Mouse (Mus musculus) bone marrow, adult 2 months (tissue): ENCODE results near the gene Mycbp2. TPM values are rescaled to one million over a fixed set of nuclear protein-coding genes. Genes with fewer than 3 reads are reported as not detected.

Source experiments
- H3K27ac ChIP-seq: fragments of 200-500 bp; 2 replicates; pipeline ENCODE4 v1.5.1; 2012; ENCODE audit warnings: low read depth, mild to moderate bottlenecking, control low read depth, inconsistent platforms, low read length; ENCODE audit not compliant: control insufficient read depth, poor library complexity, insufficient read depth
- H3K4me1 ChIP-seq: fragments of 200-500 bp; 2 replicates; pipeline ENCODE4 v1.6.1; 2011; ENCODE audit warnings: low read length; ENCODE audit not compliant: control insufficient read depth, insufficient read depth
- H3K4me3 ChIP-seq: fragments of 200-500 bp; replicated peaks from 2 replicates; pipeline ENCODE3; 2011; ENCODE audit warnings: mild to moderate bottlenecking, low read depth, low read length, control low read depth; ENCODE audit not compliant: control insufficient read depth
- CTCF ChIP-seq: fragments of 200-500 bp; IDR thresholded peaks from 2 replicates; pipeline ENCODE4 v1.5.1; 2011; ENCODE audit warnings: low read length, control low read depth; ENCODE audit not compliant: control insufficient read depth, insufficient read depth
- POLR2A ChIP-seq: fragments of 200-500 bp; IDR thresholded peaks from 2 replicates; pipeline ENCODE4 v1.6.1; 2011; ENCODE audit warnings: low read depth, mild to moderate bottlenecking, control low read depth, low read length, borderline replicate concordance; ENCODE audit not compliant: control insufficient read depth
- WGBS: fragments of 180-500 bp; shearing (Covaris S2); methylation state at CpG from one replicate; pipeline ENCODE4 v1.1.7; 2018; 5-methylcytosine and 5-hydroxymethylcytosine counted together
- polyA plus RNA-seq: library from polyadenylated mRNA; stranded (reverse); fragments of >200 nt; gene quantifications from 2 replicates; pipeline ENCODE4 v1.2.4, GENCODE M21; 2011; ENCODE audit warnings: low replicate concordance; ENCODE audit not compliant: missing spikeins, insufficient read depth, insufficient read length

Gene Mycbp2
- polyA plus RNA-seq, 1 experiment: 16.5 TPM

DNA sequence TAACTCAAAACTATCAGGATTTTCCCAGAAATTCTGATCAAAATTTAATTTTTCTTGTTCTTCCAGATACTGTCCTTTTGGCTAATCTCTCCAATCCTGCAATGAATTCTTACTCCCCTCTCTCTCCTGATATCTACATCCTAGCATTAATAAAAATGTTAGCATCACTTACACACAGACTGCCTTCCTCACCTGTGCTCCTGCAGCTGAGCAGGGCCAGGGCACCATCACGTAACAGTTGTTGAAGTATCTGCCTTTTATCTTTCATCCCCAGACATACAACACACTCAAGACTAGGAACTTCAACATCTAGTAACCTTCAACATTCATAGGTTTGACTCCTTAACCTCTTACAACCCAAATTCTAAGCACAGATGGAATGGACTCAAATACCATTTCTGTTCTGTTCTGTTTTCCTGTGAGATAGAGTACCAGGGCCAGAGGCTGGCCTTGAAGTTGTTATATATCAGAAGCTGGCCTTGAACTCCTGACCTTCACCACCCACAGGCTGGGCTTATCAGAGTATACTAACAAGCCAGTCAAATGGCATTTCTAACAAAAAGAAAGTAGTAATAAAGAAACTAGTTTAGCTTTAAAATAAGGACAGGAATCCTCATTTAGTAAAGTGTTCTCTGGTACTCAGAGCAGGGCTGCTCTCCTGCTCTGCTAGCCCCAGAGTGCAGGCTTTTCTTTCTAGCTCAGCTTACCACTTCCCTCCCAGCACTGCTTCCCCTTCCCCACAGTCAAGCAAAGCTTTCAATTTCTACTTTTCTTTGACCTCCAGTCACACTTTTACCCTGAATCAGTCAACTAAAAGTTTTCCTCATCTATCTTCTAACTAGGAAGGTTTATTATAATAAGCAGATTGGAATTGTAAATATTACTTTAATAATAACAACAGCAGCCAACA, 5.0 kb downstream of the Mycbp2 start:
- peaks cover 2% of the 10 kb centered on the region; the same call in 1 of the 2 replicates for H3K4me1 ChIP-seq
- TF ChIP-seq POLR2A: no peak
- no peak for TF ChIP-seq CTCF
- H3K27ac ChIP-seq: no peak overlapping the region
- H3K4me3 ChIP-seq: no peak overlapping the region
- WGBS: 46% methylated on average over 1 of the region's 1 CpGs

DNA sequence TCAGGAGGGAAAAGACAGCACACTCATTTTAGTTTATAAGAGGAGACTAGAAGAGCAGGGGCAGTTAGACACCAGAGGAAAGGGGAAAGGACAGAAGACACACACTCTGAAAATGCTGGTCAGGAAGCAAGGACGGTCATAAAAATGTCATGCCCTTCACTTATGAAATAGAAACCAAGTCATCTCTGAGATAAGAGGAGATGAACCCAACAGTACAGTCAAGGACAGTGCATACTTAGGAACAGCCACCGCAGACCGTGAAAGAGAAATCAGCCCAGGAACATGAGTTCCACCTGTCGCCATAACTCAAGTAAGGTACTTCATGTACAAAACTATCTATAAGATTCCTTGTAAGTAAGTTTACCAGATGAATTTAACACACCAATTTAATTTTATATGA, 33.7 kb downstream of the Mycbp2 start:
- Histone ChIP-seq H3K4me1 (no peaks in the 10 kb centered on the region), H3K27ac (no peak overlapping the region), H3K4me3 (no peak overlapping the region)
- TF ChIP-seq CTCF (no peak), POLR2A (no peak)
- 91% methylated on average over 4 of the region's 4 CpGs for WGBS

DNA sequence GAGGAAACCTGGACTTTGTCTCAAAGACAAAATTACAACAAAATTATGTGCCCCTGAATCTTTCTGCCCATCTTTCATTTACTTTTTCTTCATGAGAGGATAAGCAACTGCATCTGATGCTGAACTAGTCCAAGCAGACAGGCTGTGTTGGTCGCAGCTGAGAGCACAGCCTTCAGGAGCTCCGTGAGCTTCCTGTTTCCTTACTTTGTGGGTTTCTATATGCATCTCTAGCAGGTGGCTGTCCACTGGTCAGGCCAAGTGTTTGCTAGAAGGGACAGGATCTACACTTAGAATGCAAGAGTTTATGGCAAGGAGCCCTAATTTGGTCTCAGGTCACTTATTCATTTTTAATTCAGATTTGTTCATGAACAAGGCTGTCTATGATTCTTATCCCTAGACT, 50.4 kb downstream of the Mycbp2 start:
- WGBS: 68% methylated on average over 2 of the region's 2 CpGs
- TF ChIP-seq POLR2A (no peak), CTCF (no peak)
- peaks cover 1% of the 10 kb centered on the region; the same call in 1 of the 2 replicates for H3K4me1 ChIP-seq
- H3K4me3 ChIP-seq: no peak overlapping the region
- no peak overlapping the region for H3K27ac ChIP-seq

DNA sequence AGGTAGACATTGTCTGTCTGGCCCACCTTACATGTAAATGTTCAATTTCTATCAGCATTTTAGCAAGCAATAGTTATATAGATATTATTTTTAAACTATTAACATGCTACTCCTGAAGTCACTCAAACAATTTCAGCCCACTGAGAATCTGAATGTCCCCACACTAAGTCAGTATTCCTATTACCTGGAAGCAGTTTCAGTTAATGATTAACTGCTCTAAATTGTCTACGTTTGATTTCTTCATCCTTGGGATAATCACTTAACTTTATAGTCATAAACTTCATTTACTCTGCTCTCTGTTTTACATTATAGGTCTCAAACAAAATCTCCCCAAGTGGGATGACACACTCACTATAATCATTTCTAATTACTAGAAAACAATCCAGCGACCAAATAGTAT, 60.0 kb downstream of the Mycbp2 start:
- TF ChIP-seq CTCF: no peak
- no peak for TF ChIP-seq POLR2A
- 93% methylated on average over 2 of the region's 2 CpGs for WGBS
- H3K4me3 ChIP-seq: no peak overlapping the region
- no peak overlapping the region for H3K27ac ChIP-seq
- H3K4me1 ChIP-seq: no peaks in the 10 kb centered on the region

DNA sequence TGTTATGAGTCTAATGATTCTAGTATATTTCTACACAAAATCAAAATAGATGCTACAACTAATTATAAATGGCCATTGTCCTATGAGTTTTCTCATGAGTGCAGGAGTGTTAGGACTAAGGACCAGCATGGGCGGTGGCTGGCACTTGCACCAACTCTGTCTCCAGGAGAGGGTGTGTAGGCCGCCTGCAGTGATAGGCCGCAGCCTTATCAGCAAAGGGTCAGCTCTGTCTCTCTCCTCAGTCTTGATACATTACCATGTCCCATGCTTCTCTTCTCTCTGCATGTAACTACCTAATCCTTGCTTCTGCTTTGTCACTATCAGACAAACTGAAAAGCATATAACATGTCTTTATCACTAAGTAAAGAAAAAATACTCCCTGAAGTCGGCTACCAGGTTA, 69.9 kb downstream of the Mycbp2 start:
- TF ChIP-seq CTCF (no peak), POLR2A (no peak)
- H3K4me1 ChIP-seq: no peaks in the 10 kb centered on the region
- WGBS: 52% methylated on average over 4 of the region's 4 CpGs
- H3K27ac ChIP-seq: no peak overlapping the region
- H3K4me3 ChIP-seq: no peak overlapping the region

DNA sequence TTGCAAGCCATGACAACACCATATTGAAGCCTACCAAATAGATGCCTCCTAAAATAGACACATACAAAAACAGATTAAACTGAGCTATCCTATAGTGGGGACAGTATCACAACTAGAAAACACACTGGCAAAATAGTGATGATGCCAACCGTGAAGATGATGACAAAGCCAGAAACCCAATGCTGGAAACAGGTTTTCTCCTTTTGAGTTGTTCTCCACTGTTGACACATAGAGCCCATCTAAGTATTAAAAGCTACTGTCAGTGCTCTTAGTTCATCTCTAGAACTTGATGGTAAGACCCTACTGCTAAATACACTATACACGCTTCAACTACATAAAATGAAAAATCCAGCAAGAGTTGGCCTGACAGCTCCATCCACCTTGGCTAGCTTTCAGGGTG, 86.2 kb downstream of the Mycbp2 start:
- Histone ChIP-seq H3K4me1 (no peaks in the 10 kb centered on the region), H3K27ac (no peak overlapping the region), H3K4me3 (no peak overlapping the region)
- 89% methylated on average over 2 of the region's 2 CpGs for WGBS
- no peak for TF ChIP-seq POLR2A
- no peak for TF ChIP-seq CTCF

DNA sequence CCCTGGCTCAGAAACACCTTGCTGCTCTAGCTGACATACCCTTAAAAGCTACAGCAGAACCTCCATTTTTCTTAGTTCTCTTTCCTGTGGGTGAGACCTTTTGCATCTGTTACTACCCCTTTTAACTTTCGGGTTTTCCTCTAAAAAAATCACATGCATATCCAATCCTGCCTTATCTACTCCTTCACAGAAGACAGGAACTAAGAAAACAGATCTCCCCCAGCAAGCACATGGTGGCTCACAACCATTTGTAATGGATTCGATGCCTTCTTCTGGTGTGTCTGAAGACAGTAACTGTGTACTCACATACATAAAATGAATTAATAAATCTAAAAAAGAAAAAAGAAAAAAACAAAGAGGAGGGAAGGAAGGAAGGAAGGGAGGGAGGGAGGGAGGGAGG, 87.9 kb downstream of the Mycbp2 start:
- 68% methylated on average over 2 of the region's 2 CpGs for WGBS
- TF ChIP-seq POLR2A (no peak), CTCF (no peak)
- Histone ChIP-seq H3K4me1 (no peaks in the 10 kb centered on the region), H3K27ac (no peak overlapping the region), H3K4me3 (no peak overlapping the region)

DNA sequence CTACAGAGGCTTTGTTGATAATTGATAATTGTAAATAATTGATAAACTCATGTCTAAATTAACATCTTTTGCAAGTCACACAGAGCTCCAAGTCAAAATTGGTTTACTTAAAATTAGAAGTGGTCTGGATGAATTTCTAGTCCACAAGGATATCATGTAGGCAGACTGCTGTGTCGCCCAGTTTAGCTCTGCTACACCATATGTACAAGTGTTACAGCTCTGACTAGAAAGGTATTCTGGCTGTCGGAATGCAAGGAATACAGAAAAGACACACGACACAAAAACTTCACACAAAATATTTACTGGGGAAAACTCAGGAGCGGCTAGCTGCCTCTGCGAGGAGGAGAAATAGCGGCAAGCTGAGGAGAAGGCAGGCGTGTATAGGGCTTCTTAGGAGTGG, 89.7 kb downstream of the Mycbp2 start:
- H3K27ac ChIP-seq: no peak overlapping the region
- TF ChIP-seq CTCF (no peak), POLR2A (no peak)
- WGBS: 91% methylated on average over 7 of the region's 7 CpGs
- H3K4me1 ChIP-seq: no peaks in the 10 kb centered on the region
- H3K4me3 ChIP-seq: no peak overlapping the region
